Mouse (Mus musculus): Measurements from ENCODE around the gene Knop1.

DNA sequence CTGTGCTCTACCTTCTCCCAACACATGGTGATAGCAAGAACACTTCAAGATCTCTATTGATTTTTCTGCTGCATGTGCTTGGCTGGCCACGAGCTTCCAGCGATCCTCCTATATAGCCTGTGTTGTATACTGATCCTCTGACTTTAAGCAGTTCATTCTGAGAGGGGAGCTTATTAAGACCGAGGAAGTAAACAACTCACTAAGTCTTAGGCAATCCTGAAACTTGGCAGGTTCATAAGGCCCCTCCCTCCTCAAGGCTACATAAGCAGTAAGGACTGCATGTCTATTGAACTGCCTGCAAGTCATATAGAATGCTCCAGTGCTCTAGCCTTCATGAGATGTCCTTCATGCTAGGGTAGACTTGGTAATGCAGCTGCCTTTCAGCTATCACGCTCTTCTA, 9.7 kb downstream of the Knop1 start:
- TF ChIP-seq CTCF (IDR thresholded peaks at IDR 0.05; ENCODE audit: extremely low read depth, insufficient read length, insufficient replicate concordance, low read depth, low read length): no peak
- no peak for TF ChIP-seq POLR2A (IDR thresholded peaks at IDR 0.05; ENCODE audit: low read depth, low read length)
